Mouse (Mus musculus) embryo, embryonic 10 days (tissue): Measurements from ENCODE around the gene Scarf1.

Experiments used
- DNase-seq: peaks from one replicate; pipeline ENCODE4 v3.0.0-alpha.2; 2015; ENCODE audit warnings: low spot score

Gene Scarf1

GRCm38 (mm10) chr11:75513336-75513735, at the start of gene Scarf1:
Gene Scarf1, plus strand, starts transcription at chr11:75513540.
- no peak for DNase-seq

- no peak for DNase-seq
Measured at GRCm38 (mm10) chr11:75463624-75464023, 49.7 kb upstream of the Scarf1 start.

- no peak for DNase-seq
Measured at GRCm38 (mm10) chr11:75464417-75464816, 48.9 kb upstream of the Scarf1 start.

GRCm38 (mm10) chr11:75465051-75465450, 48.3 kb upstream of the Scarf1 start:
- DNase-seq = no peak

GRCm38 (mm10) chr11:75466731-75467505, 46.4 kb upstream of the Scarf1 start:
- DNase-seq = no peak

GRCm38 (mm10) chr11:75467512-75468215, 45.7 kb upstream of the Scarf1 start:
- DNase-seq = peak; percentile 82

GRCm38 (mm10) chr11:75468410-75468809, 44.9 kb upstream of the Scarf1 start:
- no peak for DNase-seq

GRCm38 (mm10) chr11:75469261-75469660, 44.1 kb upstream of the Scarf1 start:
- no peak for DNase-seq

- DNase-seq = no peak
Measured at GRCm38 (mm10) chr11:75470675-75471074, 42.7 kb upstream of the Scarf1 start.

- DNase-seq = no peak
Measured at GRCm38 (mm10) chr11:75472469-75473081, 40.8 kb upstream of the Scarf1 start.

GRCm38 (mm10) chr11:75473376-75473775, 40.0 kb upstream of the Scarf1 start:
- DNase-seq = no peak

- no peak for DNase-seq
Measured at GRCm38 (mm10) chr11:75486192-75486591, 27.1 kb upstream of the Scarf1 start.

GRCm38 (mm10) chr11:75486601-75487285, 26.6 kb upstream of the Scarf1 start, which contains the start of gene Prpf8:
Gene Prpf8, plus strand, starts transcription at chr11:75486816.
- peak; percentile 99 for DNase-seq

- no peak for DNase-seq
Measured at GRCm38 (mm10) chr11:75487496-75487895, 25.8 kb upstream of the Scarf1 start.

GRCm38 (mm10) chr11:75494296-75495049, 18.9 kb upstream of the Scarf1 start:
- DNase-seq = no peak

GRCm38 (mm10) chr11:75498126-75498525, 15.2 kb upstream of the Scarf1 start:
- DNase-seq = no peak

- no peak for DNase-seq
Measured at GRCm38 (mm10) chr11:75508162-75508561, 5.2 kb upstream of the Scarf1 start.

GRCm38 (mm10) chr11:75508904-75509303, 4.4 kb upstream of the Scarf1 start:
- DNase-seq = no peak

GRCm38 (mm10) chr11:75509741-75510626, 3.4 kb upstream of the Scarf1 start, which contains the start of gene Rilp:
Gene Rilp, plus strand, starts transcription at chr11:75510094.
- DNase-seq = peak; percentile 70

GRCm38 (mm10) chr11:75510627-75510993, 2.7 kb upstream of the Scarf1 start:
- DNase-seq = peak; percentile 92
